Mouse (Mus musculus): ENCODE measurements around the gene Flcn. TPM values are rescaled to one million over a fixed set of nuclear protein-coding genes. Genes with fewer than 3 reads are reported as not detected.

Gene Flcn
- polyA plus RNA-seq, 1 experiment: 18.3 TPM

- 82% methylated on average over 4 of the region's 4 CpGs for WGBS
- no peak for DNase-seq (ENCODE audit: low read depth, low spot score)
Observed at GRCm38 (mm10) chr11:59774522-59774921, 35.3 kb downstream of the Flcn start.

DNA sequence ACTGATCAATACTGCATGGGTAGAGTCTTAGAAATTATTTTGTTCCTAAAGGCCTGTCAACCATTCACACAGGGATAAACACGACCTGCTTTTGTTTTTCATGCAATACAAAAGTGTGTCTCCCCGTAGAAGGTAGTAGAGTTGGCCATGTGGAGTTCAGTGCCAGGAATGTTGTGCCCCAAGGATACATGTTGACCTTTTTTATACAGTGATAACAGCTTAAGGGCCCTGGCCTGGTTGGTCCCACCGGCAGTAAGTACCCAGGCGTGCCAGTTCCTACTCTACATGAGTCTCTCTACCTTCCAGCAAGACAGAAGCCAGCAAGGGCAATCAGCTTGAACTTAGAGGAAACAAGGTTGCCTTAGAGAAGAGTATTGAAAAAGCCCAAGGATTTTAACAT lies 36.9 kb downstream of the Flcn start:
- no peak for DNase-seq (ENCODE audit: low read depth, low spot score)
- WGBS: 89% methylated on average over 4 of the region's 4 CpGs

- WGBS: 83% methylated on average over 2 of the region's 2 CpGs
- no peak for DNase-seq (ENCODE audit: low read depth, low spot score)
Observed at GRCm38 (mm10) chr11:59772291-59772690, 37.5 kb downstream of the Flcn start.

DNA sequence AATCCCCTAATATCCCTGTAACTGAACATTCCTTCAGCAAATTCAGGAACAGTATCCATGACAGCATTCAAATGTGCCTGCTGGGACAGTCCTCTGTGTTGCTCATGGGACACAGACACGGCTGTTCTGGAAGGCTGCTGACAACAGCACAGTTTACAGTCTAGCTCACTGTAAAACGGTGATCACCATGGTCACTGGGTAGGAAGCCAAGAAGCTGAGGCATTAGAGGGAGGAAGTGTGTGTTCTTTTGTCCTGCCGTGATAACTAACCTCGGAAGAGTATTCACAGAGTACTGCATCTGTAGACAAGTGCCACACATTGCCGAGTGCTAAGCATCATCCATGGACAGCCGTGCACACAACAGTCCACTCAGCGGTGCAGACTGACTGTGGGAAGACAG lies 39.1 kb downstream of the Flcn start:
- DNase-seq (ENCODE audit: low read depth, low spot score): no peak
- WGBS: 69% methylated on average over 7 of the region's 7 CpGs

DNA sequence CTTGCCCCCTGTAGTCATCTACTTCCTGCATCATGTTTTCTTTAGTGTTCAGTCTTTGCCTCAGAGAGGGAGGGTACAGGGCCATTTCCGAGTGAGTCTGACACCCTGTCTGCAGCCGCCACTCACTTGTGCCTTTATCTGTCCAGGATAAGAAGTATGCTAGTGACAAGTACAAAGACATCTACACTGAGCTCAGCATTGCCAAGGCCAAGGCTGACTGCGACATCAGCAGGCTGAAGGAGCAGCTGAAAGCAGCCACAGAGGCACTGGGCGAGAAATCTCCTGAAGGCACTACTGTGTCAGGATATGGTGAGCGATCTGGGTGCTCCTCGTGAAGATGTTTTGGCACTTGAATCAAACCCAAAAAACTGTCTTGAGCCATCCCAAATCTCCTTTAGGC lies 40.1 kb downstream of the Flcn start:
- no peak for DNase-seq (ENCODE audit: low read depth, low spot score)
- WGBS: 83% methylated on average over 6 of the region's 6 CpGs

GRCm38 (mm10) chr11:59769307-59769706 lies 40.5 kb downstream of the Flcn start:
- no peak for DNase-seq (ENCODE audit: low read depth, low spot score)
- 93% methylated on average over 2 of the region's 2 CpGs for WGBS

DNA sequence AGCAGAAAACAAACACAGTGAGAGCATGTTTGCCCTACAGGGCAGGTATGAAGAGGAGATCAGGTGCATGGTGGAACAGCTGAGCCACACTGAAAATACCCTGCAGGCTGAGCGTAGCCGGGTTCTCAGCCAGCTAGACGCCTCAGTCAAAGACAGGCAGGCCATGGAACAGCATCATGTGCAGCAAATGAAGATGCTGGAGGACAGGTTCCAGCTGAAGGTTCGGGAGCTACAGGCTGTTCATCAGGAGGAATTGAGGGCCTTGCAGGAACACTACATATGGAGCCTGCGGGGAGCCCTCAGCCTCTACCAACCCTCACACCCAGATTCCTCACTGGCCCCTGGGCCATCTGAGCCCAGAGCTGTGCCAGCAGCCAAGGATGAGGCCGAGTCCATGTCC lies 49.0 kb downstream of the Flcn start:
- no peak for DNase-seq (ENCODE audit: low read depth, low spot score)
- 94% methylated on average over 6 of the region's 6 CpGs for WGBS

DNA sequence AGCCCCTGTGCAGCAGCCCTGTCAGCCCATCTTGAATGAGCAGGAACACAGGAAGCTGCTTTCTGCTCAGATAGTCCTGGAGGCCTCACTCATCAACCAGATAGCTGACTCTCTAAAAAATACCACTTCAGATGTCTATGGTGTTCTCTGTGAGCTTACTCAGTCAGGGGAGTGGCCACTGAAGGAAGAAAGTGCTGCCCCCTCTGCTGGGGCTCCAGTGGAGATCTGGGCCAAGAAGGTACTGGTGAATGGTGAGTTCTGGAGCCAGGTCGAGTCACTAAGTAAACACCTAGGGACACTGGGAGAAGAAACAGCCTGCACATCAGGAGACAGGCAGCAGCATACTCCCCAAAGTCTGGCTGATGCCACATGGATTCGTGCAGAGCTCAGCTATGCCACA lies 50.2 kb downstream of the Flcn start:
- DNase-seq (ENCODE audit: low read depth, low spot score): no peak
- 49% methylated on average over 2 of the region's 2 CpGs for WGBS

DNA sequence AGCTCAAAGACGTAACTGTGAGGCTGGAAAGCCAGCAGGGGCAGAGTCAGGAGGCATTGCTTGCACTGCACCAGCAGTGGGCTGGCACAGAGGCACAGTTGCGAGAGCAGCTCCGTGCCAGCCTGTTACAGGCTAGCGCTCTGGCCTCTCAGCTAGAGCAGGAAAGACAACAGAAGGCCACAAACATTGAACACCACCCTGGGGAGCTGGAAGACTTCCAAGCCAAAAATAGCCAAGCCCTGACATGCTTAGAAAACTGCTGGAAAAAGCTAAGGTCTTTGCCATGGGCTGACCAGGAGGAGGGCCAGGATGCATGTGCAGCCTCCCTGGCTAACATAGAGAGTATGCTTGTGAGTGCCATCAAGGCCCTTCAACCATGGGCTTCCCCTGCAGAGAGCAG lies 50.6 kb downstream of the Flcn start:
- 49% methylated on average over 4 of the region's 4 CpGs for WGBS
- no peak for DNase-seq (ENCODE audit: low read depth, low spot score)

- WGBS: 74% methylated on average over 9 of the region's 9 CpGs
- no peak for DNase-seq (ENCODE audit: low read depth, low spot score)
Observed at GRCm38 (mm10) chr11:59758191-59758985, 51.4 kb downstream of the Flcn start.

DNA sequence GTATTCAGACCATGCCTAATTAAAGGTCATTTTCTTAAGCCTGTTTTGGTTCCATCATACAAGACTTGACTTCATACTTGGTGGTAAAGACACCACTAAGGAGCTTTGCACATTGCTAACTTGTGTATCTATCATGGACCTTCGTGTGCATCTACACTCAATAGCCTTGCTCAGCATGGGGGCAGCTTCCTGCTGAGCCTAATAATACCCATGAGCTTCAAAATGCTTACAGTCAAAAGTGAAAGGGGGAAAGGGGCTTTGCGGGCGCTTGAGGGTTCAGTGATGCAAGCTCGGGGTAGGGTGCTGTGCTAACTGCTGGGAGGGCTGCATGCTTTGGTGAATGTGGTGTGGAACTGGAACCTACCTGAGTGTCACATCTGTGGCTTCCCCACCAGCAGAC lies 53.5 kb downstream of the Flcn start:
- no peak for DNase-seq (ENCODE audit: low read depth, low spot score)
- 93% methylated on average over 4 of the region's 4 CpGs for whole genome bisulfite sequencing

- WGBS: 95% methylated on average over 6 of the region's 6 CpGs
- DNase-seq (ENCODE audit: low read depth, low spot score): no peak
Observed at GRCm38 (mm10) chr11:59754504-59754903, 55.3 kb downstream of the Flcn start.

DNA sequence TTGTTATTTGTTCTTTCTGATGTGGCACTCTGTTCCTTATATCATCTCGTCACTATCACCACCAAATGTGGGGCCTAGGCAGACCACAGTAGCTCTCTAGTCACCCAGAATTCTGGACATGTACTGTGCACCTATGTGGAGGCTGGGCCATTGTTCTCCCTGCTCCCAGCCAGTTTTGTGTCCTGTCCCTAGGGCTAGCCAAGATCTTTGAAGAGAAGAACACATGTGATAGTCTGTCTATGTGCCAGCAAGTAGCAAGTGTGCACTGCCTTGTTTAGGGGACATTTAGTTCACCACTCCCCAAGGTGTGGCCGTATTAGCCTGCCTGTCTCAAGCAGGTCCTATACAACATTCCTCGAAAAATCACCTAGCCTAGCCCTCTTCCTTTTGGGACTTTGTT lies 60.8 kb downstream of the Flcn start:
- WGBS: 78% methylated on average over 3 of the region's 3 CpGs
- DNase-seq (ENCODE audit: low read depth, low spot score): no peak

DNA sequence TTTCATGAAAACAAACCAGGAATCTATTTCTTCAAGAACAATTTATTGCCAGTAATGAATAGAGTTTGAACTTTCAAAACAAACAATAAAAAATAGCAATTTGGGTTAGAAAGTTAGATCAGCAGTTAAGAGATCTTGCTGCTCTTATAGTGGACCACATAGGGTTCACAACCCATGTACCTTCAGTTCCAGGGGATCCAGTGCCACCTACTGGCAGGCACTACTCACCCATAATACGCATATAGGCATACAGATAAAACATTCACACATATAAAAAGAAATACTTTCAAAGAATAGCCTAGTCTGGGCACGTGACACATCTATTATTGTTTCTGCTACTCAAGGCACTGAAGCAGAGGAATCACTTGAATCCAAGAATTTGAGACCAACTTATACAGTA lies 63.2 kb downstream of the Flcn start:
- DNase-seq (ENCODE audit: low read depth, low spot score): peak; percentile 8
- 71% methylated on average over 2 of the region's 2 CpGs for WGBS

DNA sequence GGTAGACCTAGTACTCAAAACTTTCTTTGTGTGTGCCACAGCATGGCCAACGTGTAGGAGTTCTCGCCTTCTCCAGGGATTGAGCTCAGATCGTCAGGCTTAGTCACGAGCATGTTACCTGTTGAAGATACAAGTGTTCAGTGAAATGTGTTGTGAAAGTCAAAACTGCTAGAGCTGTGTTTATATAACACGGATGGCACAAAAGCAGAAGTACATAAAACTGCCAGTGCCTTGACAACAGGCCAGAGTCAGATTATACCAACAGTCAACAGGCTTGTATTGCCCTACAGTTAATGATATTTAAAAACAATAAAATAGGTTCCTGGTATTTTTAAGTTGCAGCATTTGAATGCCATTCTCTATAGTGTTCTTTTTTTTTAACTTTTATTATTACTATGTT lies 64.0 kb downstream of the Flcn start:
- no peak for DNase-seq (ENCODE audit: low read depth, low spot score)
- WGBS: 71% methylated on average over 5 of the region's 5 CpGs

DNA sequence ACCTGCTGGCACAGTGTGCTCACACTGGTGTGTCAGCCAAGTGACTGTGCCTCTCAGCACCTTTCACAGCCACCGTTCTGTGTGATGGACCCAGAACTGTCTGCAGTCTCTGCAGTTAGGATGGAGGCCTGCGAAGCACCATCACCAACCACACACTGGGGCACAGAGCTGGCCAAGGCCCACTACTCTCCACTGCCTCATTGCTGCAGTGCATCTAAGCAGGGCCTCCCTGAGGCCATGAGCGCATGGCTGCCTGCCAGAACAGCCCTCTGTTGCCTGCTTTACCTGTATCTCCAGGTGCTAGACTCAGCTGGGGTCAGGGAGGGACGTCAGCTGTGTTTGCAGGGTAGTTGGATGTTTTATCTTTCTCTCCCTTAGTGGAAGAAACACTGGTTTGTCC lies 65.4 kb downstream of the Flcn start:
- 87% methylated on average over 4 of the region's 4 CpGs for WGBS
- DNase-seq (ENCODE audit: low read depth, low spot score): no peak

GRCm38 (mm10) chr11:59743712-59744111 lies 66.1 kb downstream of the Flcn start:
- 100% methylated on average over 1 of the region's 1 CpGs for WGBS

DNA sequence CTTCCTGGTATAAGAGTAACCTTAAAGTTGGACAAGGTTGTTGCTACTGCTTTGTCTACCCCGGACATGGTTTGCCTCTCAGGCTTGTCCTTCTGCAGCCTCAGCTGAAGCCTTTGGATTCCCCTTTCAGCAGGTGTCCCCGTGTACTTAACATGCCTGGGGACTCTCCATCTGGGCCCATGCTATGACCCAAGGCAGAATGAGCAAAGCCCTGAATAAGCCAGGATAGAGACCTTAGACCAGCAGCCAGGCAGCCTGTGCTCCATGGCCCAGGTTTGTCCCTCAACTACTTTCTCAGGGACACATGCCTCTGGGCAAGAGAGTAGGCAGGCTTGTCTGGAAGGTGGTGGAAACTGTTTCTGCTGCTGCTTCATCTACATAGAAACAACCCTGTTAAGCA lies 66.5 kb downstream of the Flcn start:
- DNase-seq (ENCODE audit: low read depth, low spot score): no peak
- WGBS: 90% methylated on average over 2 of the region's 2 CpGs

More at GRCm38 (mm10) chr11:59743712-59744111, 66.1 kb downstream of the Flcn start:
- DNase-seq (ENCODE audit: low read depth, low spot score): no peak

GRCm38 (mm10) chr11:59741915-59742314 lies 67.9 kb downstream of the Flcn start:
- 98% methylated on average over 5 of the region's 5 CpGs for WGBS
- no peak for DNase-seq (ENCODE audit: low read depth, low spot score)
